Mouse (Mus musculus) intestine, postnatal 0 days (tissue): Measurements from ENCODE around the gene Cwc27. TPM values are rescaled to one million over a fixed set of nuclear protein-coding genes. Genes with fewer than 3 reads are reported as not detected.

ENCODE experiments used
- ATAC-seq: fragments of 200-750 bp; cut with Nextera tagmentation; 2 replicates; pipeline ENCODE4 v1.8.0; 2017; ENCODE audit warnings: mild to moderate bottlenecking, moderate TSS enrichment, moderate library complexity
- H3K27ac ChIP-seq: fragments of 300-500 bp; sonication (generic); 2 replicates; pipeline ENCODE4 v1.5.1; 2014; ENCODE audit warnings: mild to moderate bottlenecking, low read depth, low read length, moderate library complexity
- H3K27me3 ChIP-seq: fragments of 300-500 bp; sonication (generic); replicated peaks from 2 replicates; pipeline ENCODE4 v1.6.1; 2014; ENCODE audit warnings: low read length, mixed read lengths; ENCODE audit not compliant: control insufficient read depth, insufficient read depth
- H3K36me3 ChIP-seq: fragments of 300-500 bp; sonication (generic); 2 replicates; pipeline ENCODE4 v1.6.1; 2014; ENCODE audit warnings: mild to moderate bottlenecking, moderate library complexity; ENCODE audit not compliant: control insufficient read depth, insufficient read depth
- H3K4me1 ChIP-seq: fragments of 300-500 bp; sonication (generic); replicated peaks from 2 replicates; pipeline ENCODE4 v1.6.1; 2014; ENCODE audit warnings: antibody characterized with exemption, low read length, mixed read lengths; ENCODE audit not compliant: control insufficient read depth, insufficient read depth
- H3K4me2 ChIP-seq: fragments of 300-500 bp; sonication (generic); replicated peaks from 2 replicates; pipeline ENCODE4 v1.6.1; 2014; ENCODE audit warnings: low read depth, mild to moderate bottlenecking, moderate library complexity
- H3K4me3 ChIP-seq: fragments of 300-500 bp; sonication (generic); 2 replicates; pipeline ENCODE4 v1.5.1; 2014; ENCODE audit warnings: low read depth, low read length
- H3K9ac ChIP-seq: fragments of 300-500 bp; sonication (generic); 2 replicates; pipeline ENCODE4 v1.6.1; 2014; ENCODE audit warnings: mild to moderate bottlenecking, low read depth, low read length
- H3K9me3 ChIP-seq: fragments of 300-500 bp; sonication (generic); 2 replicates; pipeline ENCODE4 v1.6.1; 2016; ENCODE audit warnings: mixed run types; ENCODE audit not compliant: control insufficient read depth
- CTCF ChIP-seq: sonication (generic); IDR thresholded peaks from 2 replicates; pipeline ENCODE4 v1.5.1; 2016; ENCODE audit warnings: low read depth, mild to moderate bottlenecking, control low read depth, antibody characterized with exemption, moderate library complexity
- WGBS: fragments of 180-500 bp; shearing (Covaris S2); extraction: QIAGEN DNeasy Blood & Tissue Kit; methylation state at CpG from one replicate; pipeline ENCODE4 v1.1.7; 2014; 5-methylcytosine and 5-hydroxymethylcytosine counted together
- polyA plus RNA-seq: library from polyadenylated mRNA; unstranded; fragments of >200 nt; fragmentation: Nextera tagmentation; extraction: Ambion mirVana; gene quantifications from 2 replicates; pipeline ENCODE4 v1.2.1, GENCODE M21; 2015

Cwc27 gene
- 15.6 and 16.2 TPM in 2 replicates for polyA plus RNA-seq

DNA sequence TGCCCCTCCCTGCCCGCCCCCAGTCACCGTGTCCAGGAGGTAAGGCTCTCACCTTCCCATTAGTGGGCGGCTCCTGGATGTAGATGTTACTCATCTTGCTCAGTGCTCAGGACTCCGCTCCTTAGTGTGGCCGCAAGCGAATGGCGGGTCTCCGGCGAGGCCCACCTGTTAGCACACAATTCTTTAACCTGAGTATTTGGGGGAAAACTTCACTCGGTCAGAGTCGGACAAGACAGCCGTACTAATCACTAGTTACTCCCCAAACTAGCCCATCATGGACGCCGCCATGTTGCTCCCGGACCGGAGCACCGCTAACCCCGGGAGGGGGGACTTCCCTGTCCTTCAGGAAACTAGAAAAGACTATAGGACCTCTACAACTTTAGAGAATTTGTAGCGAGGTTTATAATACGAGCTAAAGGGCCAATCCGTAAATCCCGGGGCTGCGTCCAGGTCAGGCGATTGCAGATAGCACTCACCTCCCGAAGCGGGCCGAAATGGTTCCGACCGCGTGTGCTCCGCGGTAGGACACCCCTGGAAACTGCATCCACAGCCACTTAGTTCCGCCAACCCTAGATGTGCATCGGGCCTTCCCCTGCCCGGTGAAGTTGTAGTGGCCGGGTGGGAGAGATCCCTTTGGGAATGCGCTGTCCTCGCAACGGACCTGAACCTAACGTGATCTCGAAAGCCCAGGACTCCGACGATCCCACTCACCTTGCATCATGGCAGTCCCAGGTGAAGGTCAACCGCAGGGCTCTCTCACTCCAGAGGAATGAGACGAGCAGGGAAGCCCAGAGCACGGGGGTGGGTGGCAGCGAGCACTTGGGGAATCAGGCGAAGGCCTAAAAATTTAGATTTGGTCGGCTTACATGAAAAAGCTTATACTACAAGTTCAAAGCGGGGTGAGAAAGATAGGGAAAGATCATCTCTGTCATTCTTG, at the start of gene Cwc27:
Gene Cwc27 (minus strand): TSS at position 508 of the 937 bp plus-strand sequence.
- Histone ChIP-seq H3K4me3 (peak within 1 kb of the TSS; percentile 93), H3K36me3 (no peaks in the 10 kb centered on the region), H3K9ac (peak within 1 kb of the TSS; percentile 85), H3K4me2 (peak within 1 kb of the TSS; percentile 76), H3K27me3 (no peaks in the 10 kb centered on the region), H3K27ac (peak within 1 kb of the TSS; percentile 82), H3K9me3 (no peaks in the 10 kb centered on the region), H3K4me1 (0 out of 2 replicates have a peak, but pooled peaks cover 4% of the 10 kb centered on the region)
- peak; percentile 94 for ATAC-seq
- under 1% methylated on average over 50 of the region's 50 CpGs for WGBS
- 0 out of 2 replicates have a peak, but pooled peaks have one; percentile 5 for TF ChIP-seq CTCF

- H3K9ac ChIP-seq: no peak overlapping the region
- no peaks in the 10 kb centered on the region for H3K36me3 ChIP-seq
- 0 out of 2 replicates have a peak, but pooled peaks cover 8% of the 10 kb centered on the region for H3K27me3 ChIP-seq
- 76% methylated on average over 5 of the region's 5 CpGs for WGBS
- no peak for TF ChIP-seq CTCF
- no peaks in the 10 kb centered on the region for H3K9me3 ChIP-seq
- no peak overlapping the region for H3K4me3 ChIP-seq
- H3K27ac ChIP-seq: no peak overlapping the region
- no peaks in the 10 kb centered on the region for H3K4me1 ChIP-seq
- no peak for ATAC-seq
- no peak overlapping the region for H3K4me2 ChIP-seq
Observed at GRCm38 (mm10) chr13:104866726-104867125, 49.8 kb upstream of the Cwc27 start.

- no peak for TF ChIP-seq CTCF
- Histone ChIP-seq H3K36me3 (no peaks in the 10 kb centered on the region), H3K9me3 (no peaks in the 10 kb centered on the region), H3K4me2 (peak within 1 kb of the TSS; percentile 95), H3K27me3 (0 out of 2 replicates have a peak, but pooled peaks cover 8% of the 10 kb centered on the region), H3K4me3 (peak within 1 kb of the TSS; percentile 37), H3K9ac (peak within 1 kb of the TSS; percentile 18; the same call in 1 of the 2 replicates), H3K27ac (no peak within 1 kb of the TSS), H3K4me1 (no peaks in the 10 kb centered on the region)
- WGBS: 5% methylated on average over 38 of the region's 38 CpGs
- peak; percentile 67 for ATAC-seq
Observed at GRCm38 (mm10) chr13:104863127-104863979, 46.4 kb upstream of the Cwc27 start, which contains the start of gene Shisal2b. Gene Shisal2b, minus strand, starts transcription at chr13:104863893.

GRCm38 (mm10) chr13:104853645-104854044, 36.7 kb upstream of the Cwc27 start:
- H3K27ac ChIP-seq: no peak overlapping the region
- H3K4me3 ChIP-seq: no peak overlapping the region
- H3K9ac ChIP-seq: no peak overlapping the region
- H3K4me2 ChIP-seq: no peak overlapping the region
- no peak for ATAC-seq
- H3K9me3 ChIP-seq: no peaks in the 10 kb centered on the region
- no peaks in the 10 kb centered on the region for H3K4me1 ChIP-seq
- H3K27me3 ChIP-seq: no peaks in the 10 kb centered on the region
- TF ChIP-seq CTCF: no peak
- WGBS: 80% methylated on average over 2 of the region's 2 CpGs
- H3K36me3 ChIP-seq: no peaks in the 10 kb centered on the region

GRCm38 (mm10) chr13:104843295-104844089, 26.6 kb upstream of the Cwc27 start:
- TF ChIP-seq CTCF: no peak
- H3K4me1 ChIP-seq: no peaks in the 10 kb centered on the region
- H3K4me3 ChIP-seq: no peak overlapping the region
- no peak overlapping the region for H3K4me2 ChIP-seq
- H3K27me3 ChIP-seq: no peaks in the 10 kb centered on the region
- peaks cover 4% of the 10 kb centered on the region; the same call in 1 of the 2 replicates for H3K36me3 ChIP-seq
- H3K9me3 ChIP-seq: no peaks in the 10 kb centered on the region
- no peak overlapping the region for H3K9ac ChIP-seq
- 86% methylated on average over 13 of the region's 13 CpGs for WGBS
- no peak overlapping the region for H3K27ac ChIP-seq
- ATAC-seq: no peak
